Mouse (Mus musculus): ENCODE results near the gene Ubc. TPM values are rescaled to one million over a fixed set of nuclear protein-coding genes. Genes with fewer than 3 reads are reported as not detected.

Ubc gene
- total and polyA plus RNA-seq, 2 experiments: 634 to 990 TPM

- Histone ChIP-seq H3K79me2 (ENCODE audit: control insufficient read depth, insufficient read depth, low read length) (no peaks in the 10 kb centered on the region), H3K9ac (ENCODE audit: low read depth, low read length) (no peak overlapping the region), H3K4me1 (ENCODE audit: control insufficient read depth, insufficient read depth, low read length) (peaks cover 6% of the 10 kb centered on the region), H3K4me3 (ENCODE audit: insufficient read depth, low read depth, low read length) (no peak overlapping the region), H3K27ac (replicated peaks; ENCODE audit: insufficient read depth, low read depth, low read length) (peak overlapping the region; percentile 46), H3K36me3 (ENCODE audit: control insufficient read depth, insufficient read depth, low read length) (no peaks in the 10 kb centered on the region), H3K27me3 (ENCODE audit: control insufficient read depth, insufficient read depth, low read length) (no peaks in the 10 kb centered on the region)
- DNase-seq (ENCODE audit: extremely low read depth, low read depth, low spot score): peak; percentile 72
- TF ChIP-seq POLR2A (IDR thresholded peaks at IDR 0.05; ENCODE audit: extremely low read depth, insufficient read depth, low read length): no peak
- TF ChIP-seq CTCF (IDR thresholded peaks at IDR 0.05; ENCODE audit: low read depth, low read length): no peak
- WGBS: 11% methylated on average over 7 of the region's 7 CpGs
Measured at GRCm38 (mm10) chr5:125348067-125348466, 41.9 kb downstream of the Ubc start.

- WGBS: 88% methylated on average over 6 of the region's 6 CpGs
- TF ChIP-seq POLR2A (IDR thresholded peaks at IDR 0.05; ENCODE audit: extremely low read depth, insufficient read depth, low read length) (no peak), CTCF (IDR thresholded peaks at IDR 0.05; ENCODE audit: low read depth, low read length) (no peak)
- no peaks in the 10 kb centered on the region for H3K36me3 ChIP-seq (ENCODE audit: control insufficient read depth, insufficient read depth, low read length)
- no peak overlapping the region for H3K27ac ChIP-seq (replicated peaks; ENCODE audit: insufficient read depth, low read depth, low read length)
- H3K79me2 ChIP-seq (ENCODE audit: control insufficient read depth, insufficient read depth, low read length): peaks cover 13% of the 10 kb centered on the region; the same call in 1 of the 2 replicates
- peaks cover 6% of the 10 kb centered on the region for H3K4me1 ChIP-seq (ENCODE audit: control insufficient read depth, insufficient read depth, low read length)
- DNase-seq (ENCODE audit: extremely low read depth, low read depth, low spot score): no peak
- H3K27me3 ChIP-seq (ENCODE audit: control insufficient read depth, insufficient read depth, low read length): no peaks in the 10 kb centered on the region
- H3K4me3 ChIP-seq (ENCODE audit: insufficient read depth, low read depth, low read length): no peak overlapping the region
- H3K9ac ChIP-seq (ENCODE audit: low read depth, low read length): no peak overlapping the region
Measured at GRCm38 (mm10) chr5:125344296-125344695, 45.7 kb downstream of the Ubc start.

GRCm38 (mm10) chr5:125341459-125342090, 48.4 kb downstream of the Ubc start:
- Histone ChIP-seq H3K4me1 (ENCODE audit: control insufficient read depth, insufficient read depth, low read length) (peaks cover 19% of the 10 kb centered on the region), H3K4me3 (ENCODE audit: insufficient read depth, low read depth, low read length) (peak overlapping the region; percentile 93; the same call in 1 of the 2 replicates), H3K27ac (replicated peaks; ENCODE audit: insufficient read depth, low read depth, low read length) (no peak overlapping the region), H3K27me3 (ENCODE audit: control insufficient read depth, insufficient read depth, low read length) (no peaks in the 10 kb centered on the region), H3K9ac (ENCODE audit: low read depth, low read length) (0 out of 2 replicates have a peak overlapping the region, but pooled peaks have one; percentile 36), H3K36me3 (ENCODE audit: control insufficient read depth, insufficient read depth, low read length) (no peaks in the 10 kb centered on the region), H3K79me2 (ENCODE audit: control insufficient read depth, insufficient read depth, low read length) (peaks cover 20% of the 10 kb centered on the region; the same call in 1 of the 2 replicates)
- TF ChIP-seq CTCF (IDR thresholded peaks at IDR 0.05; ENCODE audit: low read depth, low read length) (no peak), POLR2A (IDR thresholded peaks at IDR 0.05; ENCODE audit: extremely low read depth, insufficient read depth, low read length) (no peak)
- WGBS: 52% methylated on average over 14 of the region's 14 CpGs
- DNase-seq (ENCODE audit: extremely low read depth, low read depth, low spot score): no peak

- Histone ChIP-seq H3K4me1 (ENCODE audit: control insufficient read depth, insufficient read depth, low read length) (peaks cover 20% of the 10 kb centered on the region), H3K27ac (replicated peaks; ENCODE audit: insufficient read depth, low read depth, low read length) (peak within 1 kb of the TSS; percentile 71), H3K9ac (ENCODE audit: low read depth, low read length) (peak within 1 kb of the TSS; percentile 98), H3K79me2 (ENCODE audit: control insufficient read depth, insufficient read depth, low read length) (peaks cover 26% of the 10 kb centered on the region; the same call in 1 of the 2 replicates), H3K27me3 (ENCODE audit: control insufficient read depth, insufficient read depth, low read length) (no peaks in the 10 kb centered on the region), H3K36me3 (ENCODE audit: control insufficient read depth, insufficient read depth, low read length) (no peaks in the 10 kb centered on the region), H3K4me3 (ENCODE audit: insufficient read depth, low read depth, low read length) (peak within 1 kb of the TSS; percentile 93)
- WGBS: under 1% methylated on average over 42 of the region's 42 CpGs
- peak; percentile 62 for DNase-seq (ENCODE audit: extremely low read depth, low read depth, low spot score)
- peak; percentile 25 for TF ChIP-seq CTCF (IDR thresholded peaks at IDR 0.05; ENCODE audit: low read depth, low read length)
- peak; percentile 99 for TF ChIP-seq POLR2A (IDR thresholded peaks at IDR 0.05; ENCODE audit: extremely low read depth, insufficient read depth, low read length)
Measured at GRCm38 (mm10) chr5:125340547-125341262, 49.3 kb downstream of the Ubc start, which contains the start of gene Scarb1. Gene Scarb1 (minus strand): TSS chr5:125341094.

GRCm38 (mm10) chr5:125339851-125340531, 50.0 kb downstream of the Ubc start:
- no peaks in the 10 kb centered on the region for H3K36me3 ChIP-seq (ENCODE audit: control insufficient read depth, insufficient read depth, low read length)
- peak overlapping the region; percentile 71 for H3K27ac ChIP-seq (replicated peaks; ENCODE audit: insufficient read depth, low read depth, low read length)
- H3K4me1 ChIP-seq (ENCODE audit: control insufficient read depth, insufficient read depth, low read length): peaks cover 20% of the 10 kb centered on the region
- peak overlapping the region; percentile 98 for H3K9ac ChIP-seq (ENCODE audit: low read depth, low read length)
- DNase-seq (ENCODE audit: extremely low read depth, low read depth, low spot score): peak; percentile 52
- H3K27me3 ChIP-seq (ENCODE audit: control insufficient read depth, insufficient read depth, low read length): no peaks in the 10 kb centered on the region
- H3K79me2 ChIP-seq (ENCODE audit: control insufficient read depth, insufficient read depth, low read length): peaks cover 30% of the 10 kb centered on the region; the same call in 1 of the 2 replicates
- TF ChIP-seq POLR2A (IDR thresholded peaks at IDR 0.05; ENCODE audit: extremely low read depth, insufficient read depth, low read length): no peak
- TF ChIP-seq CTCF (IDR thresholded peaks at IDR 0.05; ENCODE audit: low read depth, low read length): no peak
- peak overlapping the region; percentile 93 for H3K4me3 ChIP-seq (ENCODE audit: insufficient read depth, low read depth, low read length)
- 1% methylated on average over 25 of the region's 25 CpGs for WGBS

Data from liver, adult 2 months (tissue).